Mouse (Mus musculus) midbrain, embryonic 13.5 days (tissue): Measurements from ENCODE around the gene Uso1. TPM values are rescaled to one million over a fixed set of nuclear protein-coding genes. Genes with fewer than 3 reads are reported as not detected.

Experiments
- ATAC-seq: fragments of 200-750 bp; cut with Nextera tagmentation; 2 replicates; pipeline ENCODE4 v1.8.0; 2017; ENCODE audit warnings: mild to moderate bottlenecking, moderate TSS enrichment, moderate library complexity
- H3K27ac ChIP-seq: fragments of 300-500 bp; sonication (generic); 2 replicates; pipeline ENCODE4 v1.5.1; 2015; ENCODE audit warnings: inconsistent platforms, mild to moderate bottlenecking, moderate library complexity
- H3K27me3 ChIP-seq: fragments of 300-500 bp; sonication (generic); 2 replicates; pipeline ENCODE4 v1.6.1; 2015; ENCODE audit warnings: mild to moderate bottlenecking, inconsistent platforms
- H3K36me3 ChIP-seq: fragments of 300-500 bp; sonication (generic); 2 replicates; pipeline ENCODE4 v1.6.1; 2015; ENCODE audit warnings: mild to moderate bottlenecking, inconsistent platforms
- H3K4me1 ChIP-seq: fragments of 300-500 bp; sonication (generic); replicated peaks from 2 replicates; pipeline ENCODE4 v1.6.1; 2015; ENCODE audit warnings: inconsistent platforms
- H3K4me2 ChIP-seq: fragments of 300-500 bp; sonication (generic); replicated peaks from 2 replicates; pipeline ENCODE4 v1.6.1; 2015; ENCODE audit warnings: moderate library complexity, mild to moderate bottlenecking, inconsistent platforms
- H3K4me3 ChIP-seq: fragments of 300-500 bp; sonication (generic); replicated peaks from 2 replicates; pipeline ENCODE4 v1.5.1; 2015; ENCODE audit warnings: mild to moderate bottlenecking, inconsistent platforms
- H3K9ac ChIP-seq: fragments of 300-500 bp; sonication (generic); replicated peaks from 2 replicates; pipeline ENCODE4 v1.6.1; 2015; ENCODE audit warnings: mild to moderate bottlenecking, inconsistent platforms
- H3K9me3 ChIP-seq: fragments of 300-500 bp; sonication (generic); 2 replicates; pipeline ENCODE4 v1.6.1; 2016; ENCODE audit warnings: mild to moderate bottlenecking, inconsistent platforms
- WGBS: fragments of 180-500 bp; shearing (Covaris S2); methylation state at CpG from one replicate; pipeline ENCODE4 v1.1.7; 2015; 5-methylcytosine and 5-hydroxymethylcytosine counted together
- polyA plus RNA-seq: library from polyadenylated mRNA; unstranded; fragments of >200 nt; fragmentation: Nextera tagmentation; extraction: Ambion mirVana; gene quantifications from 2 replicates; pipeline ENCODE4 v1.2.1, GENCODE M21; 2015

Gene Uso1
- polyA plus RNA-seq, 1 experiment from 2014 or later = 50.3 TPM

- no peak overlapping the region for H3K27ac ChIP-seq
- H3K4me3 ChIP-seq = no peak overlapping the region
- H3K36me3 ChIP-seq = no peaks in the 10 kb centered on the region
- ATAC-seq = no peak
- no peaks in the 10 kb centered on the region for H3K4me1 ChIP-seq
- WGBS = 86% methylated on average over 10 of the region's 10 CpGs
- H3K9ac ChIP-seq = no peak overlapping the region
- H3K9me3 ChIP-seq = no peaks in the 10 kb centered on the region
- H3K27me3 ChIP-seq = no peaks in the 10 kb centered on the region
- H3K4me2 ChIP-seq = no peak overlapping the region
Observed at GRCm38 (mm10) chr5:92231836-92232235, 94.1 kb downstream of the Uso1 start.

GRCm38 (mm10) chr5:92233366-92233765, 95.6 kb downstream of the Uso1 start:
- H3K4me1 ChIP-seq = no peaks in the 10 kb centered on the region
- no peaks in the 10 kb centered on the region for H3K9me3 ChIP-seq
- H3K36me3 ChIP-seq = no peaks in the 10 kb centered on the region
- H3K9ac ChIP-seq = no peak overlapping the region
- no peak overlapping the region for H3K4me3 ChIP-seq
- no peak overlapping the region for H3K4me2 ChIP-seq
- H3K27ac ChIP-seq = no peak overlapping the region
- 89% methylated on average over 4 of the region's 4 CpGs for WGBS
- ATAC-seq = no peak
- no peaks in the 10 kb centered on the region for H3K27me3 ChIP-seq

- Histone ChIP-seq H3K27ac (no peak overlapping the region), H3K9me3 (no peaks in the 10 kb centered on the region), H3K4me1 (no peaks in the 10 kb centered on the region), H3K4me3 (no peak overlapping the region), H3K36me3 (no peaks in the 10 kb centered on the region), H3K9ac (no peak overlapping the region), H3K4me2 (no peak overlapping the region), H3K27me3 (0 out of 2 replicates have a peak, but pooled peaks cover 3% of the 10 kb centered on the region)
- WGBS = 80% methylated on average over 5 of the region's 5 CpGs
- no peak for ATAC-seq
Observed at GRCm38 (mm10) chr5:92234939-92235557, 97.3 kb downstream of the Uso1 start.

- no peaks in the 10 kb centered on the region for H3K9me3 ChIP-seq
- H3K4me2 ChIP-seq = peak overlapping the region; percentile 21
- no peaks in the 10 kb centered on the region for H3K4me1 ChIP-seq
- no peak overlapping the region for H3K27ac ChIP-seq
- 0 out of 2 replicates have a peak, but pooled peaks cover 3% of the 10 kb centered on the region for H3K27me3 ChIP-seq
- no peaks in the 10 kb centered on the region for H3K36me3 ChIP-seq
- ATAC-seq = peak; percentile 79
- no peak overlapping the region for H3K4me3 ChIP-seq
- WGBS = 42% methylated on average over 29 of the region's 29 CpGs
- no peak overlapping the region for H3K9ac ChIP-seq
Observed at GRCm38 (mm10) chr5:92239333-92240232, 101.8 kb downstream of the Uso1 start.

- Histone ChIP-seq H3K9me3 (no peaks in the 10 kb centered on the region), H3K27ac (no peak overlapping the region), H3K36me3 (no peaks in the 10 kb centered on the region), H3K4me3 (no peak overlapping the region), H3K9ac (no peak overlapping the region), H3K4me1 (no peaks in the 10 kb centered on the region), H3K4me2 (no peak overlapping the region), H3K27me3 (0 out of 2 replicates have a peak, but pooled peaks cover 3% of the 10 kb centered on the region)
- no peak for ATAC-seq
- 90% methylated on average over 12 of the region's 12 CpGs for WGBS
Observed at GRCm38 (mm10) chr5:92240769-92241168, 103.0 kb downstream of the Uso1 start.

- no peak for ATAC-seq
- Histone ChIP-seq H3K9ac (no peak overlapping the region), H3K4me1 (no peaks in the 10 kb centered on the region), H3K4me2 (no peak overlapping the region), H3K27me3 (no peaks in the 10 kb centered on the region), H3K4me3 (no peak overlapping the region), H3K27ac (no peak overlapping the region), H3K36me3 (no peaks in the 10 kb centered on the region), H3K9me3 (no peaks in the 10 kb centered on the region)
- WGBS = 96% methylated on average over 2 of the region's 2 CpGs
Observed at GRCm38 (mm10) chr5:92244900-92245299, 107.2 kb downstream of the Uso1 start.

GRCm38 (mm10) chr5:92245483-92245882, 107.7 kb downstream of the Uso1 start:
- Histone ChIP-seq H3K4me1 (no peaks in the 10 kb centered on the region), H3K36me3 (no peaks in the 10 kb centered on the region), H3K4me3 (no peak overlapping the region), H3K27ac (no peak overlapping the region), H3K27me3 (no peaks in the 10 kb centered on the region), H3K9ac (no peak overlapping the region), H3K9me3 (no peaks in the 10 kb centered on the region), H3K4me2 (no peak overlapping the region)
- no peak for ATAC-seq
- WGBS = 92% methylated on average over 9 of the region's 9 CpGs

- Histone ChIP-seq H3K4me3 (no peak overlapping the region), H3K27me3 (no peaks in the 10 kb centered on the region), H3K9ac (no peak overlapping the region), H3K36me3 (no peaks in the 10 kb centered on the region), H3K27ac (no peak overlapping the region), H3K9me3 (no peaks in the 10 kb centered on the region), H3K4me2 (no peak overlapping the region), H3K4me1 (0 out of 2 replicates have a peak, but pooled peaks cover 6% of the 10 kb centered on the region)
- ATAC-seq = no peak
- WGBS = 90% methylated on average over 11 of the region's 11 CpGs
Observed at GRCm38 (mm10) chr5:92248614-92249013, 110.9 kb downstream of the Uso1 start.

GRCm38 (mm10) chr5:92252031-92252430, 114.3 kb downstream of the Uso1 start:
- Histone ChIP-seq H3K36me3 (no peaks in the 10 kb centered on the region), H3K27ac (no peak overlapping the region), H3K27me3 (peaks cover 4% of the 10 kb centered on the region; the same call in 1 of the 2 replicates), H3K9ac (no peak overlapping the region), H3K4me3 (no peak overlapping the region), H3K4me2 (no peak overlapping the region), H3K4me1 (peaks cover 13% of the 10 kb centered on the region), H3K9me3 (no peaks in the 10 kb centered on the region)
- ATAC-seq = no peak
- WGBS = 93% methylated on average over 6 of the region's 6 CpGs

Other genes starting within 250 kb of the Uso1 start
- gene Rchy1, start 174.9 kb upstream of the Uso1 start, polyA plus RNA-seq = 77.8 and 77.9 TPM in 2 replicates
- not detected in 2 replicates for gene Odaph, start 150.5 kb upstream of the Uso1 start, polyA plus RNA-seq
- gene Cdkl2, start 94.1 kb upstream of the Uso1 start, polyA plus RNA-seq = 2.1 and 2.6 TPM in 2 replicates
- gene G3bp2, start 54.2 kb upstream of the Uso1 start, polyA plus RNA-seq = 371 and 409 TPM in 2 replicates
- gene U90926, start 77.5 kb downstream of the Uso1 start, polyA plus RNA-seq = not detected in 2 replicates
- 0.38 and 0.48 TPM in 2 replicates for gene Ppef2, start 118.3 kb downstream of the Uso1 start, polyA plus RNA-seq
- gene Naaa, start 140.2 kb downstream of the Uso1 start, polyA plus RNA-seq = 9.1 and 10.4 TPM in 2 replicates
- 32.6 and 34.2 TPM in 2 replicates for gene Sdad1, start 172.5 kb downstream of the Uso1 start, polyA plus RNA-seq
- not detected in 2 replicates for gene Cxcl9, start 190.1 kb downstream of the Uso1 start, polyA plus RNA-seq
- 2.9 and 5.6 TPM in 2 replicates for gene Art3, start 193.9 kb downstream of the Uso1 start, polyA plus RNA-seq
- 0.28 and 0.31 TPM in 2 replicates for gene Cxcl10, start 211.0 kb downstream of the Uso1 start, polyA plus RNA-seq